Mouse (Mus musculus) c-Kit-positive CD71-positive TER-119-positive erythroid progenitor cells, embryonic 14.5 days (primary cell): Measurements from ENCODE around the gene Tcf19.
A peak's percentile ranks its signal among the peaks of the same experiment; 100 is the strongest.
"Not testable (repeated sequence)": the region's sequence is repeated elsewhere in the genome, so short reads cannot be mapped to it uniquely, and the experiment has no call there.

Experiments
- DNase-seq: peaks from one replicate; pipeline ENCODE4 v3.0.0-alpha.2; 2013; ENCODE audit warnings: low spot score

The Tcf19 gene

DNA sequence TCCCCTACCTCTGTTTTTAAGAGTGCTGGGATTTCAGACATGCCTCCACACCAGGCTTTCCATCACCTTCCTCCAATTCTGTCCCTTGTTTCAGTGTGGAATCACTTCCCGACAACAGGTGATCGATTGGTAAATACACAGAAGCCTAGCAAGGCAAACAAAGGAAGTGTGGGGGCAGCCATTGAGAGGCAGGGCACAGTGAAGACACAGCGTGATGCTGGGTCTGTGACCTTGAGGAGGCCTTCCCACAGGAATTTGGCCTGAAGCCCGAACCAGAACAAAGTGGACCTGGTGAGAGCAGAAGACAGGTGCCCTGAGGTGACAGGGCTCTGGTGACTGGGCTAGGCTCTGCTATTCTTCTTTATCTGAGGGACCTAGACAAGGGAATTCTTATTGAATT, 30.9 kb downstream of the Tcf19 start:
- DNase-seq: no peak

DNA sequence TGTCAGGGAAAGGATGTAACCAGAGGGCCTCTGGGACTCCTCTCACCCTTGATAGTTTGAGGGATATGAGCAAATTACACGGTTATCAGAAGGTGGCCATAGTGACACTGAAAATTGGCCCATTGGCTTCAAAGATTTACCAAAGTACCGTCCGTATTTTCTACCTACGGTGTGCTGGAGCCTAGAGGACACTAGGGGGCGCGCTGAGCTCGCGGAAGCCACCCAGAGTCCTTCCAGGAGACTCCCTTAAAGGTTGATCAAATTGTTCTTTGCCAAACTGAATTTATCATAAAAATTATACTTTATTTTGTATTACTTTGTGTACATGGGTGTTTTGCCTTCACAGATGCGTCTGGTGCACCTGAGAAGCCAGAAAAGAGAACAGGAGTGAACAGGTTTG, 32.6 kb downstream of the Tcf19 start:
- peak; percentile 40 for DNase-seq

DNA sequence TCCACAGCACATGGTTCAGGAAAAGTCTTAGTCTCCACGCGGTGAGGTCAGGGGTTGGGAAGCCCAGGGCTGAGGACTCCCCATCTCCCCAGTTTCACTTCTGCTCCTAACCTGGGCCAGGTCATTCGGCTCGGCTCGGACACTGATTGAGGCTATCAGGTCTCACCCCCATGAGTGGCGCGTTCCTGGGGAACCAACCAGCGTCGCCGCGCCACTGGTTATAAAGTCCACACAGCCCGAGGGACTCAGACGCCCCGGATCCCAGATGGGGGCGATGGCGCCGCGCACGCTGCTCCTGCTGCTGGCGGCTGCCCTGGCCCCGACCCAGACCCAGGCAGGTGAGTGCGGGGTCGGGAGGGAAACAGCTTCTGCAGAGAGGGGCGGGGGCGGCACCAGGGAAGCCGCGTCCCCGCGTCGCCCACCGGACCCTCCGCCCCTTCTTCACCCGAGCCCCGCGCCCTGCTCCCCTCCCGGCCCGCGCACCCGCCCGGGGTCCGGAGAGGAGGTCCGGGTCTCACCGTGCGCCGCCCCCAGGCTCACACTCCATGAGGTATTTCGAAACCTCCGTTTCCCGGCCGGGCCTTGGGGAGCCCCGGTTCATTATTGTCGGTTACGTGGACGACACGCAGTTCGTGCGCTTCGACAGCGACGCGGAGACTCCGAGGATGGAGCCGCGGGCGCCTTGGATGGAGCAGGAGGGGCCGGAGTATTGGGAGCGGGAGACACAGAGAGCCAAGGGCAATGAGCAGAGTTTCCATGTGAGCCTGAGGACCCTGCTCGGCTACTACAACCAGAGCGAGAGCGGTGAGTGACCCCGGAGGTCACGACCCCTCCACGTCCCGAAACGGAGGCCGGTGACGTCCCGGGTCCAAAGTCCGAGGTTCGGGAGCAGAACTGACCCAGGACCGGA, 46.5 kb downstream of the Tcf19 start, which contains the start of gene H2-Q10:
Gene H2-Q10, plus strand, starts transcription at position 248 of the 910 bp plus-strand sequence.
- DNase-seq: no peak

DNA sequence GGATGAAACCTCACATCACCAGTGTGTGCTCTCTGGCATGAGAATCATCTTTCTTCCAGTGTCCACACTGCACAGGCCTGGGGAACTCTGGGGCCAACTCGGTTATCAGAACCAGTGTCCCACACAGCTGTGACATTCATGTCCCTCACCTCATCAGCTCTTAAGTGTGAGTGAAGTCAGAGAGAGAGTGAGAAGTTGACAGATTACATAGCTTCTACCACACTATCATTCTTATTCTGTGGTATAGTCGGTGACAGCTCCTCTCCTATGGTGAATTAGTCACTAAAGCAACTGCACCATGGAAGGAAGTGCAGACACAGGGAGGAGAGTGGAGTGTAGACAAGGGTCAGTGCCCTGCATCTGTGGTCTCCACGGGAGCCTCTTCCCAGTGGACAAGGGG, 47.7 kb downstream of the Tcf19 start:
- DNase-seq: not testable (repeated sequence)

DNA sequence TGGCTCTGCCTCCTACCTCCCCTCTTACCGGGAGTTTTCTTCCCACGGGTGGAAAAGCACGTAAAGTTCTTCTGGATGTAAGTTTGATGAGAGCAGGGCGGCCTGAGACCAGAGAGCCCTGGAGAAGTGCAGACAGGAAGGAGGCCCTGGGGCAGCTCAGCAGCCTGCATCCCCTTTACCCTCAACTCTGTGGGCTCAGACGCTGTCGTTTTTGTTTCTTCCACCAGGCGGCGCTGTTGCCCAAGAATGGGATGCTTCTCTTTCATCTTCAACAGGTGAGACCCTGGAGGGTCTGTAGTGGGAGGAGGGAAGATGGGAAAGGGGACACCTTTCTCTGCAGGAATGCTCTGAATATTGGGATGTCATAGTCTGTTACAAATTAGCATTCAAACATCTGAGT, 51.0 kb downstream of the Tcf19 start:
- not testable (repeated sequence) for DNase-seq
